Mouse (Mus musculus): Measurements from ENCODE around the gene Clca3b.
"Not testable (repeated sequence)": the region's sequence is repeated elsewhere in the genome, so short reads cannot be mapped to it uniquely, and the experiment has no call there.

Gene Clca3b

GRCm38 (mm10) chr3:144849014-144849556 is at the start of gene Clca3b:
Clca3b (minus strand) TSS chr3:144849357.
- not testable (repeated sequence) for DNase-seq (ENCODE audit: low read depth)

GRCm38 (mm10) chr3:144897042-144897678 is 48.0 kb upstream of the Clca3b start:
- DNase-seq (ENCODE audit: low read depth) = no peak

GRCm38 (mm10) chr3:144890246-144890758 is 41.1 kb upstream of the Clca3b start:
- DNase-seq (ENCODE audit: low read depth) = no peak

- DNase-seq (ENCODE audit: low read depth) = no peak
Measured at GRCm38 (mm10) chr3:144886957-144887356, 37.8 kb upstream of the Clca3b start.

GRCm38 (mm10) chr3:144872012-144872411 is 22.9 kb upstream of the Clca3b start:
- not testable (repeated sequence) for DNase-seq (ENCODE audit: low read depth)

GRCm38 (mm10) chr3:144849584-144849983 is 427 bp upstream of the Clca3b start:
- DNase-seq (ENCODE audit: low read depth) = no peak

- no peak for DNase-seq (ENCODE audit: low read depth)
Measured at GRCm38 (mm10) chr3:144827257-144827656, 21.9 kb downstream of the Clca3b start.

- DNase-seq (ENCODE audit: low read depth) = peak; percentile 78
Measured at GRCm38 (mm10) chr3:144825151-144825550, 24.0 kb downstream of the Clca3b start.

- no peak for DNase-seq (ENCODE audit: low read depth)
Measured at GRCm38 (mm10) chr3:144823331-144823730, 25.8 kb downstream of the Clca3b start.

- no peak for DNase-seq (ENCODE audit: low read depth)
Measured at GRCm38 (mm10) chr3:144820632-144821031, 28.5 kb downstream of the Clca3b start.

- not testable (repeated sequence) for DNase-seq (ENCODE audit: low read depth)
Measured at GRCm38 (mm10) chr3:144819219-144819618, 29.9 kb downstream of the Clca3b start, which contains the start of gene Clca3a2. Clca3a2 (minus strand) TSS chr3:144819494.

GRCm38 (mm10) chr3:144813336-144813735 is 35.8 kb downstream of the Clca3b start:
- DNase-seq (ENCODE audit: low read depth) = not testable (repeated sequence)

- no peak for DNase-seq (ENCODE audit: low read depth)
Measured at GRCm38 (mm10) chr3:144811821-144812220, 37.3 kb downstream of the Clca3b start.

GRCm38 (mm10) chr3:144808153-144808925 is 40.8 kb downstream of the Clca3b start:
- DNase-seq (ENCODE audit: low read depth) = not testable (repeated sequence)

- DNase-seq (ENCODE audit: low read depth) = not testable (repeated sequence)
Measured at GRCm38 (mm10) chr3:144806626-144807025, 42.5 kb downstream of the Clca3b start.

- peak; percentile 70 for DNase-seq (ENCODE audit: low read depth)
Measured at GRCm38 (mm10) chr3:144801861-144802260, 47.3 kb downstream of the Clca3b start.

GRCm38 (mm10) chr3:144785181-144786148 is 63.7 kb downstream of the Clca3b start:
- DNase-seq (ENCODE audit: low read depth) = no peak
